Mouse (Mus musculus) forebrain, embryonic 14.5 days (tissue): Measurements from ENCODE around the gene Pole4. TPM values are rescaled to one million over a fixed set of nuclear protein-coding genes. Genes with fewer than 3 reads are reported as not detected.
"Not testable (repeated sequence)": the region's sequence is repeated elsewhere in the genome, so short reads cannot be mapped to it uniquely, and the experiment has no call there.

ENCODE experiments used
- ATAC-seq: fragments of 200-750 bp; cut with Nextera tagmentation; 2 replicates; pipeline ENCODE4 v1.8.0; 2017; ENCODE audit warnings: mild to moderate bottlenecking, moderate library complexity
- DNase-seq: peaks from one replicate; pipeline ENCODE4 v3.0.0-alpha.2; 2015; ENCODE audit warnings: low spot score
- H3K27ac ChIP-seq: fragments of 300-500 bp; sonication (generic); 2 replicates; pipeline ENCODE4 v1.5.1; 2014; ENCODE audit warnings: low read depth, mild to moderate bottlenecking, control low read depth, low read length, moderate library complexity
- H3K27me3 ChIP-seq: fragments of 300-500 bp; sonication (generic); replicated peaks from 2 replicates; pipeline ENCODE4 v1.6.1; 2014; ENCODE audit warnings: low read length, control low read depth, mixed read lengths; ENCODE audit not compliant: control insufficient read depth, insufficient read depth
- H3K36me3 ChIP-seq: fragments of 300-500 bp; sonication (generic); 2 replicates; pipeline ENCODE4 v1.6.1; 2014; ENCODE audit warnings: low read length, control low read depth; ENCODE audit not compliant: control insufficient read depth, insufficient read depth
- H3K4me1 ChIP-seq: fragments of 300-500 bp; sonication (generic); 2 replicates; pipeline ENCODE4 v1.6.1; 2014; ENCODE audit warnings: antibody characterized with exemption, low read length, control low read depth; ENCODE audit not compliant: control insufficient read depth, insufficient read depth
- H3K4me2 ChIP-seq: fragments of 300-500 bp; sonication (generic); 2 replicates; pipeline ENCODE4 v1.6.1; 2014; ENCODE audit warnings: mild to moderate bottlenecking, control low read depth, low read length
- H3K4me3 ChIP-seq: fragments of 300-500 bp; sonication (generic); 2 replicates; pipeline ENCODE4 v1.5.1; 2014; ENCODE audit warnings: low read depth, low read length, control low read depth
- H3K9ac ChIP-seq: fragments of 300-500 bp; sonication (generic); 2 replicates; pipeline ENCODE4 v1.6.1; 2014; ENCODE audit warnings: mild to moderate bottlenecking, low read length, control low read depth, moderate library complexity
- H3K9me3 ChIP-seq: fragments of 300-500 bp; sonication (generic); replicated peaks from 2 replicates; pipeline ENCODE4 v1.6.1; 2016; ENCODE audit warnings: low read length, control low read depth, mixed read lengths; ENCODE audit not compliant: control insufficient read depth
- WGBS: fragments of 180-500 bp; shearing (Covaris S2); extraction: QIAGEN DNeasy Blood & Tissue Kit; methylation state at CpG from one replicate; pipeline ENCODE4 v1.1.7; 2014; 5-methylcytosine and 5-hydroxymethylcytosine counted together
- polyA plus RNA-seq: library from polyadenylated mRNA; unstranded; fragments of >200 nt; fragmentation: Nextera tagmentation; extraction: Ambion mirVana; gene quantifications from 2 replicates; pipeline ENCODE4 v1.2.1, GENCODE M21; 2014

Gene Pole4
- polyA plus RNA-seq, 1 experiment from 2014 or later: 126 TPM

DNA sequence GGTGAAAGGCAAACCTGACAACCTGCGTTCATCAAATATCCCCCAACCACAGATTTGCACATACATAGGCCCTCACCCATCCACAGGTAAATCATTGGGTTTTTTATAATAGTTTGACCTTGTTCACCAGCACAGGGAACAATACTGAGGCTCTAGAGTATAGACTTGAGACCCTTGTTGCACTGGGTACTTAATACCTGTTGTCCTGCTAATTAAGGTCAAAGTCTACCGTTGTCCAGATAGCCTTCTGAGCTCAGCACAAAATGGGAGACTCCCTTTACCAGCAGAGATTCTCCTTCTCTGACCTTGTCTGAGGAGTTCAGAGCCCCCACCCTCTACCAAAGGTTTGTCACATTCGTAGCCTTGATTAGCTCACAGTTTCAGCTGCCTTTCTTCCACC, 1.5 kb downstream of the Pole4 start:
- ATAC-seq (no peak), DNase-seq (no peak)
- Histone ChIP-seq H3K4me3 (no peak overlapping the region), H3K27me3 (no peaks in the 10 kb centered on the region), H3K36me3 (no peaks in the 10 kb centered on the region), H3K4me2 (no peak overlapping the region), H3K27ac (no peak overlapping the region), H3K4me1 (no peaks in the 10 kb centered on the region), H3K9ac (no peak overlapping the region), H3K9me3 (no peaks in the 10 kb centered on the region)
- WGBS: 83% methylated on average over 3 of the region's 3 CpGs

- peak; percentile 93 for DNase-seq
- Histone ChIP-seq H3K4me3 (no peak overlapping the region), H3K27me3 (no peaks in the 10 kb centered on the region), H3K9me3 (no peaks in the 10 kb centered on the region), H3K4me1 (no peaks in the 10 kb centered on the region), H3K4me2 (no peak overlapping the region), H3K36me3 (no peaks in the 10 kb centered on the region), H3K27ac (no peak overlapping the region), H3K9ac (no peak overlapping the region)
- 32% methylated on average over 16 of the region's 16 CpGs for WGBS
- peak; percentile 95 for ATAC-seq
Measured at GRCm38 (mm10) chr6:82702593-82703017, 2.6 kb downstream of the Pole4 start.

DNA sequence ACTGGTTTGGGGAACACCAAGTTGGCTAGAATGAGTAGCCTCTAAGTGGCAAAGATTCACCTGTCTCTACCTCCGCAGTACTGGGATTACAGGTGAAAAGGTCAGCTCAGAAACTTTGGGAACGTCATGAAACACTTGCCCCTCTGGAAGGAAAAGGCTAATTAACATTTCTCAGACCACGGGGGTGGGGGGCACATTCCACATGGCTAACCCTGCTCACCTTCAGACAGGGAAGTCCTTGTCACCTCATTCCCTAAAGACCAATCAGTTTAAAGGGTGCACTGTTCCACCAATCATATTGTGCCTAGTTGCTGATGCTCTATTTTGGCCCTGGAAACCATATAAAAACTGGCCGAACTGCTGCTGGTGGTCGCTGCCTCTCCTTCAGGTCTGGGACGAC, 3.9 kb downstream of the Pole4 start:
- Histone ChIP-seq H3K4me2 (no peak overlapping the region), H3K9me3 (no peaks in the 10 kb centered on the region), H3K4me3 (no peak overlapping the region), H3K27ac (no peak overlapping the region), H3K27me3 (no peaks in the 10 kb centered on the region), H3K36me3 (no peaks in the 10 kb centered on the region), H3K4me1 (no peaks in the 10 kb centered on the region), H3K9ac (no peak overlapping the region)
- DNase-seq (no peak), ATAC-seq (no peak)
- WGBS: 71% methylated on average over 6 of the region's 6 CpGs

DNA sequence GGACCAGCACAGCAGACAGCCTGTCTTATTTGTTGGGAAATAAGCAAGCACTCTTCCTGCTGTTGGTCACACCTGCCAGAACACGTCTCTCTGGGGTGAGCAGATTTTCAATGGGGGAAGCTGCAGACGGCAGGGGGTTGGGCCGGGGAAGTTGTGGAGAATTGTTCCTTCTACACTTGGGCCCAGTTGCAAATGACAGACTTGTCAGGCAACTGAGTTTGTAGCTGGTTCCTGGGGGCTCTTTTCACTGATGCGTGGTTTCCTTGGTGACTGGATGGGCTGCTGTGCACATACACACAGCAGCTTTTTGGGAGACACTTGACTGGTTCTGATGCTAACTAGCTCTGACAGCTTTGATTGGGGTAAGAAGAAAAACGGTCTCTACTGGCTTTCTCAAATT, 5.3 kb downstream of the Pole4 start:
- Histone ChIP-seq H3K4me2 (no peak overlapping the region), H3K36me3 (no peaks in the 10 kb centered on the region), H3K27me3 (no peaks in the 10 kb centered on the region), H3K27ac (no peak overlapping the region), H3K4me1 (no peaks in the 10 kb centered on the region), H3K9ac (no peak overlapping the region), H3K9me3 (no peaks in the 10 kb centered on the region), H3K4me3 (no peak overlapping the region)
- ATAC-seq (no peak), DNase-seq (no peak)
- 21% methylated on average over 5 of the region's 5 CpGs for WGBS

DNA sequence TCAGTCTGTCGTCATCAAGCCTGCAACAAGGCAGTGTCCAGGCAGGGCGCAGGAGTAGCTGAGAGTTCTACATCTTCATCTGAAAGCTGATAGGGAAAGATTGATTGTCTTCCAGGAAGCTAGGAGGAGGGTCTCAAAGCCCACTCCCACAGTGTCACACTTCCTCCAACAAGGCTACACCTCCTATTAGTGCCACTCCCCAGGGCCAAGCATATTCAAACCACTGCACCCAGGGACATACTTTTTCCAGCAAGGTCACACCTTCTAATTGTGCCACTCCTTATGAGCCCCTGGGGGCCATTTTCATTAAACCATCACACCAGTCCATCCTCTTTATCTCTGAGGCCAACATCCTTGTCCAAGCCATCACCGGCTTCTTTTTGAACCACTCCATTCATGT, 8.4 kb downstream of the Pole4 start:
- Histone ChIP-seq H3K4me2 (no peak overlapping the region), H3K27ac (no peak overlapping the region), H3K27me3 (no peaks in the 10 kb centered on the region), H3K9ac (no peak overlapping the region), H3K9me3 (no peaks in the 10 kb centered on the region), H3K4me3 (no peak overlapping the region), H3K4me1 (no peaks in the 10 kb centered on the region), H3K36me3 (no peaks in the 10 kb centered on the region)
- ATAC-seq (no peak), DNase-seq (no peak)
- WGBS: 95% methylated on average over 3 of the region's 3 CpGs

DNA sequence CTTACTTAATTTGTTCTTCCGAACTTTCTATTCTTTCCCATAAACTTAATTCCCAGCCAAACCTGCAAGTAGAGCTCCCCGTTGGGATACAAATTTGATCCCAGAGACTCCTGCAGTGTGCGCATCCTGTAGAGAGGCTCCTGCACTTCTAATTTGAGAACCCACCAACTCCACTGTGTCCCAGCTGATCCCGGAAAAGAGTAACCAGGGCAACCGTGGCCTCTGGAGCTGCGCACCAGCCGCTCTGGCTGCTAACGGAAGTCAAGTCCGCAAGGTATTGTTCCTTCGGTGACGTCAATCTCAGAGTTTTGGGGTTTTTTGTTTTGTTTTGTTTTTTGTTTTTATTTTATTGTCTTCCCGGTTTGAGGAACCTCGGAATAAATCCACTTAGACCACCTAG, 10.5 kb downstream of the Pole4 start:
- DNase-seq (peak; percentile 22), ATAC-seq (no peak)
- Histone ChIP-seq H3K4me2 (no peak overlapping the region), H3K27ac (no peak overlapping the region), H3K4me3 (no peak overlapping the region), H3K9ac (no peak overlapping the region), H3K4me1 (no peaks in the 10 kb centered on the region), H3K27me3 (no peaks in the 10 kb centered on the region), H3K9me3 (no peaks in the 10 kb centered on the region), H3K36me3 (no peaks in the 10 kb centered on the region)
- WGBS: 39% methylated on average over 13 of the region's 13 CpGs

- Histone ChIP-seq H3K9ac (no peak overlapping the region), H3K36me3 (no peaks in the 10 kb centered on the region), H3K4me1 (no peaks in the 10 kb centered on the region), H3K4me2 (no peak overlapping the region), H3K27me3 (no peaks in the 10 kb centered on the region), H3K4me3 (no peak overlapping the region), H3K9me3 (no peaks in the 10 kb centered on the region), H3K27ac (no peak overlapping the region)
- DNase-seq (no peak), ATAC-seq (no peak)
- 84% methylated on average over 4 of the region's 4 CpGs for WGBS
Measured at GRCm38 (mm10) chr6:82689474-82689873, 15.7 kb downstream of the Pole4 start.

GRCm38 (mm10) chr6:82688586-82688985, 16.6 kb downstream of the Pole4 start:
- 42% methylated on average over 5 of the region's 5 CpGs for WGBS
- H3K4me3 ChIP-seq, H3K36me3 ChIP-seq, H3K27me3 ChIP-seq, H3K4me2 ChIP-seq, H3K4me1 ChIP-seq, H3K9ac ChIP-seq, H3K27ac ChIP-seq, H3K9me3 ChIP-seq, ATAC-seq: not testable (repeated sequence)
- peak; percentile 9 for DNase-seq

GRCm38 (mm10) chr6:82684136-82684535, 21.0 kb downstream of the Pole4 start:
- Histone ChIP-seq H3K4me3 (no peak overlapping the region), H3K4me2 (no peak overlapping the region), H3K27ac (no peak overlapping the region), H3K9me3 (no peaks in the 10 kb centered on the region), H3K36me3 (no peaks in the 10 kb centered on the region), H3K9ac (no peak overlapping the region), H3K27me3 (no peaks in the 10 kb centered on the region), H3K4me1 (no peaks in the 10 kb centered on the region)
- ATAC-seq (no peak), DNase-seq (no peak)

DNA sequence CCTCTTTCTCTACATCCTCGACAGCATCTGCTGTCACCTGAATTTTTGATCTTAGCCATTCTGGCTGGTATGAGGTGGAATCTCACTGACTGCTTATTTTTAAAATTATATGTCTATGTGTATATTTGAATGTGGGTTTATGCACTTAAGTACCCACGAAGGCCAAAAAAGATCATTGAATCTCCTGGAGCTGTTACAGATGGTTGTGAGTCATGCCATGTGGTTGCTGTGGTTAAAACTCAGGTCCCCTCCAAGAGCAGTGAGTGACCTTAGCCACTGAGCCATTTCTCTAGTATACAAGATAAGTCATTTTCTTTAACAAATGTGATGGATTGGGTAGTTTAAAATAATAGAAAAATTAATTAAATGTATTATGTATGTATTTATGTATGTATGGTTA, 25.9 kb downstream of the Pole4 start:
- DNase-seq, ATAC-seq: not testable (repeated sequence)
- 84% methylated on average over 2 of the region's 2 CpGs for WGBS

More for the DNA sequence above, 25.9 kb downstream of the Pole4 start:
- not testable (repeated sequence) for H3K27ac ChIP-seq, H3K4me2 ChIP-seq, H3K9me3 ChIP-seq, H3K27me3 ChIP-seq, H3K36me3 ChIP-seq, H3K4me1 ChIP-seq, H3K9ac ChIP-seq, H3K4me3 ChIP-seq
